Mouse (Mus musculus) adipocyte (in vitro differentiated cells): Measurements from ENCODE around the gene Nt5c1a.

Source experiments
- DNase-seq: peaks from one replicate; pipeline ENCODE4 v3.0.0-alpha.2; 2016; ENCODE audit warnings: low spot score

Gene Nt5c1a

GRCm38 (mm10) chr4:123247147-123247880 lies 46.0 kb downstream of the Nt5c1a start:
- no peak for DNase-seq

- peak; percentile 17 for DNase-seq
These were observed 47.8 kb downstream of the Nt5c1a start for GRCm38 (mm10) chr4:123248971-123249567.

DNA sequence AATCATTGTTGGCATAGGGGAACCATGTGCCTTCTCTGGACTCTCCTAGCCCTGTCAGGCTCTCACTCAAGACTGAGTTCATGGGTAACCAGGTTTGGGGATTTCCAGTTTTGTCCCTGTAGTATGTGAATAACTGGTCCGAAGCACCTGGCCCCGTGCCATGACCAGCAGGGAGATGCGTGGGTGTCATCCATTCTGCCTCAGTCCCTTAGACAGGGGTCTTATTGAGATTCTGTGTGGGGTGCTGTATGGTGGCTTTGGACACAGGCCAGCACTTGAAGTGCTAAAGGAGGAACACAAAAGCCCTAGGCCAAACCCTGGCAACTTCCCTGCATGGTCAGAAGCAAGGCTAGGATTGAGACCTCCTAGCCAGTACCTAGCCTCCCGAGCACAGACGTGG lies 50.9 kb downstream of the Nt5c1a start:
- no peak for DNase-seq

DNA sequence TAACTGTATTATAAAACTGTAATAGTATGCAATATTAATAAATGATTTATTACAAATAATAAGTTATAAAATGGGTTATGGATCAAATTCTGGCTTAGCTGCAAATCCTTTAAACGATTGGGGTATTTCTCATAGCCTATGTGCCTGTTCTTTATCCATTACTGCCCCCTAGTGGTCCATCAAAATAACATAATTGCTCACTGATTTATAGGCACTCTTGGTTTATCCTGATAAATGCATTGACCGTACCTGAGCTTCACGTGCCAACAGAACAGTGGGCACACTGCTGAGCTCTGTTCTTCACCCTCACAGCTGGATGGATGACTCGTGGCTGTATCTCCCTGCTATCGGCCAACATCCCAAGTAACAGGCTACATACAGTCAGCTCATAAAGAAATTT lies 53.3 kb downstream of the Nt5c1a start:
- DNase-seq: peak; percentile 72

DNA sequence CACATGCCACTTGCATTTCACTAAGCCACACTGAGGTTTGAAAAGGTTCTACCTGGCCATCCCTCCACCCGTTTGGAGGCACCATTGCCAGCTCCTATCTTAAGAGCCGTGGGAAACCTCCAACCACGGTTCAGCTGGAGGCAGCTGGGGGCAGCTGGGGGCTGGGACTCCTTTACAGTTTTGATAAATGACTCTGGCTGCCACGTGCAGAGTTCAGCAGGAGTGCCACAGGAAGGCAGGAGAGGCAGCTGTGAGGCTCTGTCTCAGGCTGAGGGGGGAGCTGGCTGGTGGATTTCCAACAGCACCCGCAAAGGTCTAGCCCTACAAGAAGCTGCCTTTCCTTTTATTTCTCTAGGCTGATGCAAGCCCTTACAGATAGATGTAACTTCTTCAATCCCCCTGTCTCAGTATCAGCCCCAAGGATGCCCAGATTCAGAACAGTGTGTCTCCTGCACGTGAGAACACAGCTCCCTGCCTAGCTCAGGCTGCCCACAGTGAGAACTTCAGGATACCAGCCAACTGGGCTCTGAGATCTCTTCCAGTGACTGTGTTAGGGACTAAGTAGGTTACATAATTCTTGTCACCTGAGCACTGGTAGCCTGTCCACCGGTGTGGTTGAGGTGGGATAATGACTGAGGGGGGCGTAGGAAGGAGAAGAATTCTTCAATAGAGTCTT lies 58.9 kb downstream of the Nt5c1a start:
- no peak for DNase-seq

- no peak for DNase-seq
These were observed 60.6 kb downstream of the Nt5c1a start, which contains the start of gene Pabpc4 for GRCm38 (mm10) chr4:123261721-123262401. Pabpc4 (plus strand) TSS chr4:123262351.
